Mouse (Mus musculus) yolk sac, embryonic 10.5 days (tissue): ENCODE measurements around the gene Cyp27a1.

ENCODE experiments used
- DNase-seq: peaks from one replicate; pipeline ENCODE4 v3.0.0-alpha.2; 2017; ENCODE audit warnings: low spot score

The Cyp27a1 gene

DNA sequence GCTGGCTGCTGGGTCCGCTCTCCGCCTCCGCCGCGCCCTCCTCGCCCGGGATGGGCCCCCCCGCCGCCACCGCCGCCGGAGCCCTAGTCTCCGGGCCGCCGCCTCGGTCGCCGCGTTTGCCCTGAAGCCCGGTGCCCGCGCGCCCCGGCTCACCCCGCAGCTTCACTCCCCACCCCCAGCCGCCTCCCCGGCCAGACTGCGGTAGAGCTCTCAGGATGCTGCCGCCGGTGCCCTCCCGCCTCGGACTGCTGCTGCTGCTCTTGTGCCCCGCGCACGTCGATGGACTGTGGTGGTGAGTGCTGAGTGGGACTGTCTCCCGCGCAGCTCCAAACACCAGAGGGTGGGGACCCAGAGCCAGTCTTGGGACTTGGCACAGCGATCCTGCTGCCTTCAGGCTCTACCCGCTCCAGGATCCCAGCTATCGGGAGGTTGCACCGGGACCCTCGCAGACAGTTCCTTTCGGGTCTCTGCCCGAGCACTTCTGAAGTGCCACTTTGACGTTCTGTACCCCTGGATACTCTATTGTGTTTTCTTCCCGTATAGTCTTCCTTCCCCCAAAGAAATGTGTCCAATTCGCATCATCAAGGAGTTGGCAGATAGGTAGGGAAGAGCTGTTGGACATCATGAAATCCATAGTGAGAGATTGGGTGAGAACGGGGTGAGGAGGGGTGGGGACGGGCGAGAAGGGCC, 58.7 kb downstream of the Cyp27a1 start:
- DNase-seq, result no peak

DNA sequence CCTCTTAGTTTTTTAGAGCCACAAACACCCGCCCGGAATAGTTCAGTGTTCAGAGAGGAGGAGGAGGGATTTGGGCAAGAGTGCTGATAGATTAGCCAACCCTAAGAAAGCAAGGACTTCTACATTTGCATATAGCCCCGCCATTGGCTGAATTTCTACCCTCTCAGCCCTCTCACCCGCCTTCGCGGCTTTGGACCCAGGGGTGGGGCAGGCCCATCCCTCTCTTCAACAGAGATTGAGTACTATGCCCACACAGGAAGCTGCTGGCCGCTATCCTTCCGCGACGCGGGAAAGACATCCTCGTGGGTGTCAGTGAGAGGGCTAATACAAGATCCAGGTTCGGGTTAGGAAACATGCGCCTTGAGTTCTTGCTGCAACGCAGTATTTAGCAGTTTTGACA, 59.8 kb downstream of the Cyp27a1 start:
- peak; percentile 84 for DNase-seq

DNA sequence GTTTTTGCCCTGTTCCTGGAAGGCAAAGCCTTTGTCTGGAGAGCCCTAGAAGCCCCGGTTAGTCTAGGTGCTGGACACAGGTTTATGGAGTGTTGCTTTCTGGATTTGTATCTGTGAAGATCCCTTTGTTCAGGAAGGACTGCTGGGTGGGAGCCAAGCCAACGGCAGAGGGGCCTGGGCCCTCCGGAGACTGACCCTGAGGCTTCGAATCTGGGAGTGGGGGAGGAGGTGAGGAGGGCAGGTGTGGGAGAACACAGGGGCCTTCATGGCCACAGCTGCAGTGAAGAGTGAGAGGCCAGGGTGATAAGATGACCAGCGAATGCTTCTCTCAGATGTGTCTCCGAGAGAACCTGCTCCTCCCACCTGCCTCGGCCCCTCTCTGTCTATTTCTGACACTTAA, 60.7 kb downstream of the Cyp27a1 start:
- no peak for DNase-seq

- DNase-seq, result no peak
Observed at GRCm38 (mm10) chr1:74775816-74776215, 62.4 kb downstream of the Cyp27a1 start.

DNA sequence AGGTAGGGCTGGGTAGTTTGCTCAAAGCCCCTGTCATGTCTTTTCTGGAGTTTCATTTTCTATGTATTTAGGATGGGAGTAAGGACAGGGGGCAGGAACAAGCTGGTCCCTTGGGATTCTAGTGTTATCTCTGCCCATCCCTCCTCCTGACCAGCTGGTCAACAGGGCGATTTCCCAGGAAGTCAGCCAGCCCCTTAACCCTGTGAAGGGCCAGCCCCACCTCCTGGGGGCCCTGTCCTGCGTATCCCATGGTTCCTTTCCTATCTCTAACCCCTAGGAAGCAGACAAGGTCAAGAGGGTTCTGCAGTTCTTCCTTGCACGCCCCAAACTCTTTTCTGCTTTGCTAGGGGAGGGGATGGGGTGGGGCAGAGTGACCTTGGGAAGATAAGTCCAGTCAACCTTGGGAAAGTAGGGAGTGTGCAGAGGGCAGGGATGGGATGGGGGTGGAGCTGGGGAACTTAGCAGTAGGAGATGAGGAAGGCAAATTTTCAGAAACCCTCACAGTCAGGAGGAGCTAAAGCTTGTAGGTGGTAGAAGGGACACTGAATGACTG, 65.6 kb downstream of the Cyp27a1 start:
- no peak for DNase-seq

- DNase-seq, result no peak
Observed at GRCm38 (mm10) chr1:74782045-74782444, 68.7 kb downstream of the Cyp27a1 start.

- no peak for DNase-seq
Observed at GRCm38 (mm10) chr1:74783554-74783953, 70.2 kb downstream of the Cyp27a1 start.

DNA sequence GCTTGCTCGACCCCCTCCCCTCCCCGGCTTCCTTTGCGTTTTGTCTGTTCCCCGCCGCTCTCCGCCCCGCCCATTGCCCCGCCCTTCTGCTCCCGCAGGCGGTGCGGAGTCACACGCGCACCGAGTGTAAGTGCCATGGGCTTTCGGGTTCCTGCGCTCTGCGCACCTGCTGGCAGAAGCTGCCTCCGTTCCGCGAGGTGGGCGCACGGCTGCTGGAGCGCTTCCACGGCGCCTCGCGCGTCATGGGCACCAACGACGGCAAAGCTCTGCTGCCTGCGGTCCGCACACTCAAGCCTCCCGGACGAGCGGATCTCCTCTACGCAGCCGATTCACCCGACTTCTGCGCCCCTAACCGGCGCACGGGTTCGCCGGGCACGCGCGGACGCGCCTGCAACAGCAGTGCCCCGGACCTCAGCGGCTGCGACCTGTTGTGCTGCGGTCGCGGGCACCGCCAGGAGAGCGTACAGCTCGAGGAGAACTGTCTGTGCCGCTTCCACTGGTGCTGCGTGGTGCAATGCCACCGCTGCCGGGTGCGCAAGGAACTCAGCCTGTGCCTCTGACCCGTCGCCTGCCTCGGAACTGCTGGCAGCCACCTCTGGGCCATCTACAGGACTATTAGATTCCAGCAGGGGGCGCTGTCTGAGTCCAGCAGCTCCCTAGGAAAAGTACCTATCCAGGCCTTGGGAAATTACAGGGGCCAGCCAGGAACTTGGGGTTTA, 70.8 kb downstream of the Cyp27a1 start:
- DNase-seq, result no peak
